Mouse (Mus musculus) liver, embryonic 15.5 days (tissue): ENCODE measurements at regions not wholly inside any gene's neighbourhood (a gene's known extent, or its start where the extent isn't known, plus 50 kb on each side); places are given as distances from the start of the nearest gene placed in this dataset.
A peak's percentile ranks its signal among the peaks of the same experiment; 100 is the strongest.

Experiments used
- ATAC-seq: fragments of 200-750 bp; cut with Nextera tagmentation; 2 replicates; pipeline ENCODE4 v1.8.0; 2017; ENCODE audit warnings: moderate number of reproducible peaks, mild to moderate bottlenecking, moderate library complexity; ENCODE audit not compliant: insufficient read depth
- H3K27ac ChIP-seq: fragments of 300-500 bp; sonication (generic); replicated peaks from 2 replicates; pipeline ENCODE4 v1.5.1; 2015; ENCODE audit warnings: mild to moderate bottlenecking, inconsistent platforms
- H3K27me3 ChIP-seq: fragments of 300-500 bp; sonication (generic); 2 replicates; pipeline ENCODE4 v1.6.1; 2015; ENCODE audit warnings: mild to moderate bottlenecking, inconsistent platforms
- H3K36me3 ChIP-seq: fragments of 300-500 bp; sonication (generic); replicated peaks from 2 replicates; pipeline ENCODE4 v1.6.1; 2015; ENCODE audit warnings: moderate library complexity, mild to moderate bottlenecking, inconsistent platforms
- H3K4me1 ChIP-seq: fragments of 300-500 bp; sonication (generic); replicated peaks from 2 replicates; pipeline ENCODE4 v1.6.1; 2015; ENCODE audit warnings: inconsistent platforms
- H3K4me2 ChIP-seq: fragments of 300-500 bp; sonication (generic); 2 replicates; pipeline ENCODE4 v1.6.1; 2015; ENCODE audit warnings: moderate library complexity, mild to moderate bottlenecking, inconsistent platforms
- H3K4me3 ChIP-seq: fragments of 300-500 bp; sonication (generic); replicated peaks from 2 replicates; pipeline ENCODE4 v1.5.1; 2015; ENCODE audit warnings: mild to moderate bottlenecking, inconsistent platforms
- H3K9ac ChIP-seq: fragments of 300-500 bp; sonication (generic); 2 replicates; pipeline ENCODE4 v1.6.1; 2015; ENCODE audit warnings: moderate library complexity, mild to moderate bottlenecking, inconsistent platforms
- H3K9me3 ChIP-seq: fragments of 300-500 bp; sonication (generic); replicated peaks from 2 replicates; pipeline ENCODE4 v1.6.1; 2016; ENCODE audit warnings: inconsistent platforms
- WGBS: fragments of 180-500 bp; shearing (Covaris S2); methylation state at CpG from one replicate; pipeline ENCODE4 v1.1.7; 2015; ENCODE audit warnings: mixed read lengths; ENCODE audit not compliant: insufficient replicate concordance; 5-methylcytosine and 5-hydroxymethylcytosine counted together

- H3K27me3 ChIP-seq = no peaks in the 10 kb centered on the region
- no peak overlapping the region for H3K4me3 ChIP-seq
- no peak overlapping the region for H3K27ac ChIP-seq
- no peak overlapping the region for H3K9ac ChIP-seq
- ATAC-seq = peak; percentile 44
- no peak overlapping the region for H3K4me2 ChIP-seq
- H3K9me3 ChIP-seq = no peaks in the 10 kb centered on the region
- 63% methylated on average over 3 of the region's 3 CpGs for WGBS
- H3K4me1 ChIP-seq = no peaks in the 10 kb centered on the region
- no peaks in the 10 kb centered on the region for H3K36me3 ChIP-seq
These were observed 212.8 kb upstream of the Chrm2 start for GRCm38 (mm10) chr6:36175112-36175511.

- Histone ChIP-seq H3K9me3 (no peaks in the 10 kb centered on the region), H3K4me3 (no peak overlapping the region), H3K27ac (no peak overlapping the region), H3K36me3 (no peaks in the 10 kb centered on the region), H3K9ac (no peak overlapping the region), H3K4me1 (no peaks in the 10 kb centered on the region), H3K27me3 (no peaks in the 10 kb centered on the region), H3K4me2 (no peak overlapping the region)
- 62% methylated on average over 3 of the region's 3 CpGs for WGBS
- no peak for ATAC-seq
These were observed 208.0 kb upstream of the Chrm2 start for GRCm38 (mm10) chr6:36179895-36180294.

- Histone ChIP-seq H3K4me1 (no peaks in the 10 kb centered on the region), H3K27ac (no peak overlapping the region), H3K4me3 (no peak overlapping the region), H3K9me3 (no peaks in the 10 kb centered on the region), H3K4me2 (no peak overlapping the region), H3K9ac (no peak overlapping the region), H3K27me3 (no peaks in the 10 kb centered on the region), H3K36me3 (no peaks in the 10 kb centered on the region)
- 33% methylated on average over 1 of the region's 1 CpGs for WGBS
- no peak for ATAC-seq
These were observed 205.2 kb upstream of the Chrm2 start for GRCm38 (mm10) chr6:36182698-36183097.

GRCm38 (mm10) chr6:36206666-36207065, 181.2 kb upstream of the Chrm2 start:
- no peaks in the 10 kb centered on the region for H3K36me3 ChIP-seq
- no peaks in the 10 kb centered on the region for H3K9me3 ChIP-seq
- H3K27ac ChIP-seq = no peak overlapping the region
- ATAC-seq = no peak
- H3K9ac ChIP-seq = no peak overlapping the region
- H3K4me1 ChIP-seq = no peaks in the 10 kb centered on the region
- 54% methylated on average over 2 of the region's 2 CpGs for WGBS
- no peaks in the 10 kb centered on the region for H3K27me3 ChIP-seq
- no peak overlapping the region for H3K4me2 ChIP-seq
- H3K4me3 ChIP-seq = no peak overlapping the region

GRCm38 (mm10) chr6:36221308-36221707, 166.6 kb upstream of the Chrm2 start:
- H3K4me3 ChIP-seq = no peak overlapping the region
- ATAC-seq = no peak
- H3K9ac ChIP-seq = no peak overlapping the region
- no peaks in the 10 kb centered on the region for H3K36me3 ChIP-seq
- no peaks in the 10 kb centered on the region for H3K27me3 ChIP-seq
- no peaks in the 10 kb centered on the region for H3K4me1 ChIP-seq
- H3K9me3 ChIP-seq = no peaks in the 10 kb centered on the region
- H3K27ac ChIP-seq = no peak overlapping the region
- H3K4me2 ChIP-seq = no peak overlapping the region
- WGBS = 54% methylated on average over 4 of the region's 4 CpGs

- Histone ChIP-seq H3K4me2 (no peak overlapping the region), H3K4me3 (no peak overlapping the region), H3K9ac (no peak overlapping the region), H3K27ac (no peak overlapping the region), H3K9me3 (no peaks in the 10 kb centered on the region), H3K27me3 (no peaks in the 10 kb centered on the region), H3K4me1 (no peaks in the 10 kb centered on the region), H3K36me3 (no peaks in the 10 kb centered on the region)
- no peak for ATAC-seq
- 34% methylated on average over 1 of the region's 1 CpGs for WGBS
These were observed 153.4 kb upstream of the Chrm2 start for GRCm38 (mm10) chr6:36234438-36234837.

- no peak overlapping the region for H3K4me2 ChIP-seq
- no peak for ATAC-seq
- H3K36me3 ChIP-seq = no peaks in the 10 kb centered on the region
- WGBS = 41% methylated on average over 3 of the region's 3 CpGs
- H3K9ac ChIP-seq = no peak overlapping the region
- H3K9me3 ChIP-seq = no peaks in the 10 kb centered on the region
- no peaks in the 10 kb centered on the region for H3K4me1 ChIP-seq
- H3K4me3 ChIP-seq = no peak overlapping the region
- H3K27me3 ChIP-seq = no peaks in the 10 kb centered on the region
- no peak overlapping the region for H3K27ac ChIP-seq
These were observed 140.9 kb upstream of the Chrm2 start for GRCm38 (mm10) chr6:36247027-36247426.

- no peak overlapping the region for H3K27ac ChIP-seq
- 50% methylated on average over 1 of the region's 1 CpGs for WGBS
- no peaks in the 10 kb centered on the region for H3K36me3 ChIP-seq
- no peak for ATAC-seq
- H3K9me3 ChIP-seq = no peaks in the 10 kb centered on the region
- no peaks in the 10 kb centered on the region for H3K4me1 ChIP-seq
- H3K9ac ChIP-seq = no peak overlapping the region
- H3K27me3 ChIP-seq = no peaks in the 10 kb centered on the region
- H3K4me3 ChIP-seq = no peak overlapping the region
- no peak overlapping the region for H3K4me2 ChIP-seq
These were observed 139.7 kb upstream of the Chrm2 start for GRCm38 (mm10) chr6:36248219-36248618.

- Histone ChIP-seq H3K9ac (no peak overlapping the region), H3K27ac (no peak overlapping the region), H3K9me3 (no peaks in the 10 kb centered on the region), H3K36me3 (no peaks in the 10 kb centered on the region), H3K4me3 (no peak overlapping the region), H3K27me3 (no peaks in the 10 kb centered on the region), H3K4me2 (no peak overlapping the region), H3K4me1 (no peaks in the 10 kb centered on the region)
- no peak for ATAC-seq
- 19% methylated on average over 4 of the region's 4 CpGs for WGBS
These were observed 138.8 kb upstream of the Chrm2 start for GRCm38 (mm10) chr6:36249047-36249446.

GRCm38 (mm10) chr6:36266717-36267402, 121.0 kb upstream of the Chrm2 start:
- whole genome bisulfite sequencing = 58% methylated on average over 10 of the region's 10 CpGs
- Histone ChIP-seq H3K27me3 (no peaks in the 10 kb centered on the region), H3K27ac (no peak overlapping the region), H3K9me3 (no peaks in the 10 kb centered on the region), H3K4me3 (no peak overlapping the region), H3K36me3 (no peaks in the 10 kb centered on the region), H3K4me2 (no peak overlapping the region), H3K4me1 (no peaks in the 10 kb centered on the region), H3K9ac (no peak overlapping the region)
- ATAC-seq = no peak

GRCm38 (mm10) chr6:36286664-36287063, 101.2 kb upstream of the Chrm2 start:
- Histone ChIP-seq H3K4me1 (no peaks in the 10 kb centered on the region), H3K27me3 (no peaks in the 10 kb centered on the region), H3K27ac (no peak overlapping the region), H3K9me3 (no peaks in the 10 kb centered on the region), H3K4me2 (no peak overlapping the region), H3K9ac (no peak overlapping the region), H3K36me3 (no peaks in the 10 kb centered on the region), H3K4me3 (no peak overlapping the region)
- ATAC-seq = no peak
- 42% methylated on average over 10 of the region's 10 CpGs for WGBS

- H3K4me3 ChIP-seq = no peak overlapping the region
- no peaks in the 10 kb centered on the region for H3K36me3 ChIP-seq
- no peak for ATAC-seq
- no peak overlapping the region for H3K9ac ChIP-seq
- no peaks in the 10 kb centered on the region for H3K4me1 ChIP-seq
- H3K27me3 ChIP-seq = no peaks in the 10 kb centered on the region
- H3K27ac ChIP-seq = no peak overlapping the region
- 68% methylated on average over 1 of the region's 1 CpGs for WGBS
- H3K9me3 ChIP-seq = no peaks in the 10 kb centered on the region
- no peak overlapping the region for H3K4me2 ChIP-seq
These were observed 74.3 kb upstream of the Chrm2 start for GRCm38 (mm10) chr6:36313586-36313985.
